Mouse (Mus musculus): ENCODE data around the gene Pygl.
"Not testable (repeated sequence)": the region's sequence is repeated elsewhere in the genome, so short reads cannot be mapped to it uniquely, and the experiment has no call there.

The Pygl gene

GRCm38 (mm10) chr12:70227121-70227932, 4.0 kb downstream of the Pygl start:
- no peak for DNase-seq (ENCODE audit: low spot score in 2 of 2)

- DNase-seq (ENCODE audit: low spot score in 2 of 2): no peak
Measured at GRCm38 (mm10) chr12:70226655-70227054, 4.6 kb downstream of the Pygl start.

GRCm38 (mm10) chr12:70223331-70223730, 8.0 kb downstream of the Pygl start:
- no peak for DNase-seq (ENCODE audit: low spot score in 2 of 2)

- no peak for DNase-seq (ENCODE audit: low spot score in 2 of 2)
Measured at GRCm38 (mm10) chr12:70221425-70221824, 9.9 kb downstream of the Pygl start.

GRCm38 (mm10) chr12:70218795-70219540, 12.3 kb downstream of the Pygl start:
- DNase-seq (ENCODE audit: low spot score in 2 of 2): no peak

GRCm38 (mm10) chr12:70216229-70216800, 15.0 kb downstream of the Pygl start:
- no peak for DNase-seq (ENCODE audit: low spot score in 2 of 2)

- DNase-seq (ENCODE audit: low spot score in 2 of 2): no peak
Measured at GRCm38 (mm10) chr12:70214281-70214680, 17.0 kb downstream of the Pygl start.

- no peak for DNase-seq (ENCODE audit: low spot score in 2 of 2)
Measured at GRCm38 (mm10) chr12:70213601-70214000, 17.7 kb downstream of the Pygl start.

GRCm38 (mm10) chr12:70212501-70212900, 18.8 kb downstream of the Pygl start:
- no peak for DNase-seq (ENCODE audit: low spot score in 2 of 2)

- no peak for DNase-seq (ENCODE audit: low spot score in 2 of 2)
Measured at GRCm38 (mm10) chr12:70208214-70208613, 23.1 kb downstream of the Pygl start.

GRCm38 (mm10) chr12:70204433-70204832, 26.9 kb downstream of the Pygl start:
- DNase-seq (ENCODE audit: low spot score in 2 of 2): no peak

- no peak for DNase-seq (ENCODE audit: low spot score in 2 of 2)
Measured at GRCm38 (mm10) chr12:70201926-70202529, 29.3 kb downstream of the Pygl start.

GRCm38 (mm10) chr12:70196341-70196740, 34.9 kb downstream of the Pygl start:
- DNase-seq (ENCODE audit: low spot score in 2 of 2): no peak

- no peak for DNase-seq (ENCODE audit: low spot score in 2 of 2)
Measured at GRCm38 (mm10) chr12:70195426-70195825, 35.9 kb downstream of the Pygl start.

GRCm38 (mm10) chr12:70192267-70192727, 39.0 kb downstream of the Pygl start:
- no peak for DNase-seq (ENCODE audit: low spot score in 2 of 2)

GRCm38 (mm10) chr12:70184173-70184783, 47.0 kb downstream of the Pygl start:
- no peak for DNase-seq (ENCODE audit: low spot score in 2 of 2)

- not testable (repeated sequence) for DNase-seq (ENCODE audit: low spot score in 2 of 2)
Measured at GRCm38 (mm10) chr12:70183507-70183906, 47.8 kb downstream of the Pygl start.

GRCm38 (mm10) chr12:70169969-70170368, 61.3 kb downstream of the Pygl start:
- DNase-seq (ENCODE audit: low spot score in 2 of 2): no peak

GRCm38 (mm10) chr12:70167950-70168349, 63.3 kb downstream of the Pygl start:
- no peak for DNase-seq (ENCODE audit: low spot score in 2 of 2)

GRCm38 (mm10) chr12:70164741-70165140, 66.5 kb downstream of the Pygl start:
- DNase-seq (ENCODE audit: low spot score in 2 of 2): no peak

GRCm38 (mm10) chr12:70161057-70161456, 70.2 kb downstream of the Pygl start:
- DNase-seq (ENCODE audit: low spot score in 2 of 2): no peak

All from frontal cortex, postnatal 14 days (tissue).